Mouse (Mus musculus) lung, embryonic 16.5 days (tissue): ENCODE data around the gene Grn. TPM values are rescaled to one million over a fixed set of nuclear protein-coding genes. Genes with fewer than 3 reads are reported as not detected.

Experiments used
- ATAC-seq: fragments of 200-750 bp; cut with Nextera tagmentation; 2 replicates; pipeline ENCODE4 v1.8.0; 2017; ENCODE audit warnings: low read depth, mild to moderate bottlenecking, moderate library complexity
- H3K27ac ChIP-seq: fragments of 300-500 bp; sonication (generic); 2 replicates; pipeline ENCODE4 v1.5.1; 2014; ENCODE audit warnings: mild to moderate bottlenecking, control low read depth, low read length
- H3K27me3 ChIP-seq: fragments of 300-500 bp; sonication (generic); 2 replicates; pipeline ENCODE4 v1.6.1; 2014; ENCODE audit warnings: low read depth, low read length, mixed read lengths; ENCODE audit not compliant: control insufficient read depth, insufficient read depth
- H3K36me3 ChIP-seq: fragments of 300-500 bp; sonication (generic); 2 replicates; pipeline ENCODE4 v1.6.1; 2014; ENCODE audit warnings: low read length; ENCODE audit not compliant: control insufficient read depth, insufficient read depth
- H3K4me1 ChIP-seq: fragments of 300-500 bp; sonication (generic); replicated peaks from 2 replicates; pipeline ENCODE4 v1.6.1; 2014; ENCODE audit warnings: low read length, mixed read lengths; ENCODE audit not compliant: control insufficient read depth, insufficient read depth
- H3K4me2 ChIP-seq: fragments of 300-500 bp; sonication (generic); 2 replicates; pipeline ENCODE4 v1.6.1; 2014; ENCODE audit warnings: low read depth, low read length, control low read depth
- H3K4me3 ChIP-seq: fragments of 300-500 bp; sonication (generic); 2 replicates; pipeline ENCODE4 v1.5.1; 2014; ENCODE audit warnings: mild to moderate bottlenecking, low read length, control low read depth
- H3K9ac ChIP-seq: fragments of 300-500 bp; sonication (generic); 2 replicates; pipeline ENCODE4 v1.6.1; 2014; ENCODE audit warnings: low read length, control low read depth
- H3K9me3 ChIP-seq: fragments of 300-500 bp; sonication (generic); 2 replicates; pipeline ENCODE4 v1.6.1; 2016; ENCODE audit warnings: low read length; ENCODE audit not compliant: control insufficient read depth
- WGBS: fragments of 180-500 bp; shearing (Covaris S2); extraction: QIAGEN DNeasy Blood & Tissue Kit; methylation state at CpG from one replicate; pipeline ENCODE4 v1.1.7; 2014; 5-methylcytosine and 5-hydroxymethylcytosine counted together
- polyA plus RNA-seq: library from polyadenylated mRNA; unstranded; fragments of >200 nt; fragmentation: Nextera tagmentation; extraction: Ambion mirVana; gene quantifications from 2 replicates; pipeline ENCODE4 v1.2.1, GENCODE M21; 2015

Gene Grn
- polyA plus RNA-seq, 1 experiment from 2014 or later = 195 TPM

DNA sequence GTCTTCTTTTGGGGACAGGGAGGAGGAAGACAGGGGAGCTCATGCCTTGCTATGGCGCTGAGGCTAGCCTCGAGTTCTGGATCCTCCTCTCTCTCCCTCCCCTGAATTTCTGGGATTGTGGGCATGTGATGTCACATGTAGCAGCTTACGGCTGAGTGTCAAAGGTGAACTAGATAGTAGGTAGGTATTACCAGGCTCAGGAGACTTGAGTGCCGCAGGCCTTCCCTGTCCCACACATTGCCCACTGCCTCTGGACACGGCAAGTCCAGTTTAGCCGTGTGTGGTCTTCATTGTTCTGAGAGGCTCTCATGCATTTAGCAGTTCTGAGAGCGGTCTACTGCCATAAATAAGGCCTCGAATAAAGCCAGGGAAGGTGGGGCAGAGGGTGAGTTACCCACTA, 17.1 kb upstream of the Grn start:
- H3K27me3 ChIP-seq = no peaks in the 10 kb centered on the region
- no peak overlapping the region for H3K4me3 ChIP-seq
- H3K4me1 ChIP-seq = peaks cover 2% of the 10 kb centered on the region
- H3K27ac ChIP-seq = no peak overlapping the region
- H3K9me3 ChIP-seq = no peaks in the 10 kb centered on the region
- H3K36me3 ChIP-seq = no peaks in the 10 kb centered on the region
- H3K9ac ChIP-seq = no peak overlapping the region
- ATAC-seq = no peak
- 72% methylated on average over 8 of the region's 8 CpGs for WGBS
- H3K4me2 ChIP-seq = no peak overlapping the region

DNA sequence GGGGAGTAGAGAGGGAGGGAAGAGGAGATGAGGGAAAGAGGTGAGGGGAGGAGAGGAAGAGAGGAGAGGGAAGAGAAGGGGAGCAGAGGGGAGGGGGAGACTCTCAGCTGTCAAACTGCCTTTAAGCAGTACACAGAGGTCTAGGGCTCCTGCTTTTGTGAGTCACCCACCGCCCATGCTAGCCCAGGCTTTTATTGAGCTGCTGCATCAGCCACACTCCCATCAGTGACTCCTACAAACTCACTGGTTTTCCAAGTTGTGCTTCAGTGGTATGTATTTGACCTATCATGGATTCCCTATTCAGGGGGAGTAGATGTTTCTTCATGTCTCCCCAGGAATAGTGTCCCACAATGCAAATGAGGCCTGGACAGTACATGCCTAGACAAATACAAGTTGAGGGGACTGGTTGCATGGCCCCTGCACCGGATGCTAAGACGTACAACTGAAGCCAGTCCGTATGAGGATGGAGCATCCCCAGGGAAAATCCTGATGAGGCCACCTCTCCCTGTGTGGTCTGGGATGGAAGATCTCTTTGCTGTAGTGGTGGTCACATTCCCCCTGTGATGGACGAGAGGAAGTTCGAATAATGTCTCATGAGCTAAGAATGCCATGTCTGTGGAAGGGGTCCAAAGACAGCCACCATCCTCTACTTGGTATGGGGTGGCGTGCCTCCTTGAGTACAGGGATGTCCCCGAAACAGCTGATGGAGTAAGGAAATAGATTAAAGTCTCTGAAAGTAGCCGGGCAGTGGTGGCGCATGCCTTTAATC, 14.9 kb upstream of the Grn start:
- Histone ChIP-seq H3K27me3 (no peaks in the 10 kb centered on the region), H3K4me3 (no peak overlapping the region), H3K36me3 (no peaks in the 10 kb centered on the region), H3K4me1 (peaks cover 2% of the 10 kb centered on the region; the same call in 1 of the 2 replicates), H3K4me2 (no peak overlapping the region), H3K9ac (no peak overlapping the region), H3K9me3 (no peaks in the 10 kb centered on the region), H3K27ac (no peak overlapping the region)
- ATAC-seq = no peak
- WGBS = 59% methylated on average over 10 of the region's 10 CpGs

DNA sequence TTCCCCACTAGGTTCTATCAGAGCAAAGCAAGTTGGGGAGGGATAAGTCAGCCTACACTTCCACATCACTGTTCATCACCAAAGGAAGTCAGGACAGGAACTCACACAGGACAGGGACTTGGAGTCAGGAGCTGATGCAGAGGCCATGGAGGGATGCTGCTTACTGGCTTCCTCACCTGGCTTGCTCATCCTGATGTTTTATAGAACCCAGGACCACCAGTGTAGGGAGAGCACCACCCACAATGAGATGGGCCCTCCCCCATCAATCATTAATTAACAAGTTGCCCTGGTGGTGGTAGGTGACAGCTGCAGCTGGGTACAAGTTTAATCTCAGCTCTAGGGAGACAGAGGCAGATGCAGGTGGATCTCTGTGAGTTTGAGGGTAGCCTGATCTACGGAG, 13.0 kb upstream of the Grn start:
- ATAC-seq = no peak
- no peak overlapping the region for H3K9ac ChIP-seq
- no peaks in the 10 kb centered on the region for H3K9me3 ChIP-seq
- whole genome bisulfite sequencing = 62% methylated on average over 1 of the region's 1 CpGs
- H3K4me3 ChIP-seq = no peak overlapping the region
- H3K27me3 ChIP-seq = no peaks in the 10 kb centered on the region
- H3K4me2 ChIP-seq = no peak overlapping the region
- no peaks in the 10 kb centered on the region for H3K4me1 ChIP-seq
- no peaks in the 10 kb centered on the region for H3K36me3 ChIP-seq
- H3K27ac ChIP-seq = no peak overlapping the region

DNA sequence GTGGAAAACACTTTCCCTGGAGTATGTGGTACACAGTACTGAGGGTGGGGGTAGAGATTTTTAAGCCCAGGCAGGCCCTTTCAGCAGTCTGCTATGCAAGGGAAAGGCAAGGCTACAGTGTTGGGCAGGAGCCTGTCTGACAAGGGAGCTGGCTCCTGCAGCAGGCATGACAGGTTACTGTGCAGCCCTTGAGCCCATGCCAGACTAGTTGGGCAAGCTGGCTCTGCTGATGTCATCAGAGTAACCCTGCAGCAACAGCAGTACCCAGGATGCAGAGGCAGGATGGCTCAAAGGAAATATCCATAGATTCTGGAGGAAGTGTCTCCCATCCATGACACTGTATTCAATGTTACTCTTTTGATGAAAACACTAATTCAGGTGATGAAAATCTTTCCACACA, 11.2 kb upstream of the Grn start:
- Histone ChIP-seq H3K36me3 (no peaks in the 10 kb centered on the region), H3K9me3 (no peaks in the 10 kb centered on the region), H3K4me2 (no peak overlapping the region), H3K4me3 (no peak overlapping the region), H3K27ac (no peak overlapping the region), H3K27me3 (no peaks in the 10 kb centered on the region), H3K4me1 (no peaks in the 10 kb centered on the region), H3K9ac (no peak overlapping the region)
- ATAC-seq = no peak

DNA sequence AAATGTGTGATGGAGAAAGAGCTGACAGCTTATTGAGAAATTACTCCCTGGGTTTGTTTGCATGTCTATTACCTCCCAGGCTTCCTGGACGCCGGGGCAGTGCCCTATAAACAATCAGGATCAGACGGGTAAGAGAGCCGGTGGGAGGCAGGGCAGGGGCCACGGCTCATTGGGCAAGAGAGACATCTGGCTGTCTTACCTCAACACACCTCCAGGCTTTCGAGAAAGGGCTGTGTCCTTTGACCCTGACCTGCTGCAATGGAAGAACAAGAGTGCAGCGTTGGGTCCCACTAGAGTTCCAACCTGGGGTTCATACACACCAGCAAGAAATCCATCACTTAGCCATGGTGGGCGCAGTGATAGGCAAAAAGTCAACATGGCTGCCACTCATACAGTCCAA, 8.6 kb upstream of the Grn start:
- no peaks in the 10 kb centered on the region for H3K36me3 ChIP-seq
- H3K9ac ChIP-seq = no peak overlapping the region
- 42% methylated on average over 8 of the region's 8 CpGs for WGBS
- H3K9me3 ChIP-seq = no peaks in the 10 kb centered on the region
- no peak overlapping the region for H3K27ac ChIP-seq
- ATAC-seq = no peak
- H3K4me1 ChIP-seq = no peaks in the 10 kb centered on the region; the same call in 1 of the 2 replicates
- H3K4me3 ChIP-seq = no peak overlapping the region
- H3K4me2 ChIP-seq = no peak overlapping the region
- H3K27me3 ChIP-seq = no peaks in the 10 kb centered on the region

DNA sequence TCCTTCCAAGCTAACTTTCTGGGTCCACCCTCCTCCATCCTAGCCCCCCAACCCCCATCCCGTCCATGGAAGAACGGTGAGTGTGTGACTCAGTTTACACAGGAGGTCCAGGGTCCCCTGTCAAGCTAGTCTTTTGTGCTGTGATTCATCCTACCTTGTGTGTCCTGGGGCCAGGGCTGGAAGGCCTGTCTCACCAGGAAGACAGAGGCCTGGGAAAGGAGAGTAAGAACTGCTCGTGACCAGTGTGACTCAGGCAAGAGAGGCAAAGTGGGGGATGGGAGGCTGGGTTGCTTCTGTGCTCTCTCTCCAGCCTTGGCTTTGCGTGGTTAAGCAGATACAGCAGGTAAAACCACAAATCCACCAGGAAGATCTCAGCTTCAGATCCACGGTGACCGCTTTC, 5.4 kb upstream of the Grn start:
- Histone ChIP-seq H3K9ac (no peak overlapping the region), H3K27ac (no peak overlapping the region), H3K4me3 (no peak overlapping the region), H3K27me3 (no peaks in the 10 kb centered on the region), H3K4me2 (no peak overlapping the region), H3K9me3 (no peaks in the 10 kb centered on the region), H3K36me3 (no peaks in the 10 kb centered on the region), H3K4me1 (peaks cover 4% of the 10 kb centered on the region)
- no peak for ATAC-seq
- WGBS = 66% methylated on average over 6 of the region's 6 CpGs

DNA sequence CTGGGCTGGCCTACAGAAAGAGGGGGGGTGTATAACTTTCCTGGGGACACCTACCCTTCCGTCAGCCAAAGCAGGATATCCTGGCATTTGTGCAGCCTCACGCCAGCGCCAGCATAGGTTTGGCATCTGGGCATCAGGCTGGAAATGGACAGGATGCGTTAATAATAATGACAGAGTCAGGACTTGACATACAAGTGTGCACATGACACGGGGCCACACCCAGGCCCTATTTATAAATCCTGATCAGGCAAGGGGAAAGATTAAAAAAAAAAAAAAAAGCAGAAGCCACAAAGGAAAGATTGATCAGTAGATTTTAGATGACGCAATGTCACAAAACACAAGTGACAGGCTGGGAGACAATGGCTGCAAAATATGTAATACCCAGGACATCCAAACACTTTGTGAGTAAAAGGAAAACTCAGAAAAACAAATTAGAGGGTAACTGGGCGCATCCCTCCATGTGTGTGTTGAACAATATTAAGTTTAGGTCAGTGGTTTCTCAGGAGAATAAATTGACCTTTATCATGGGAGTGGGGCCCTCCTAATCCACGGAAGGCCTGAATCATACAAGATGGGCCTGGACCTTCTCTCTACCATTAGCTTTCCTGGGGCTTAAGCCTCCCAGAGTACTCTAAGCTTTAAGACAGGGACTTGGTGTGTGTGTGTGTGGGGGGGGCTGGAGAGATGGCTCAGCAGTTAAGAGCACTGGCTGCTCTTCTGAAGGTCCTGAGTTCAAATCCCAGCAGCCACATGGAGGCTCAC, 4.4 kb upstream of the Grn start:
- Histone ChIP-seq H3K9me3 (no peaks in the 10 kb centered on the region), H3K4me2 (no peak overlapping the region), H3K4me3 (no peak overlapping the region), H3K9ac (no peak overlapping the region), H3K36me3 (no peaks in the 10 kb centered on the region), H3K4me1 (peaks cover 6% of the 10 kb centered on the region), H3K27me3 (no peaks in the 10 kb centered on the region), H3K27ac (no peak overlapping the region)
- no peak for ATAC-seq
- 67% methylated on average over 8 of the region's 8 CpGs for WGBS

DNA sequence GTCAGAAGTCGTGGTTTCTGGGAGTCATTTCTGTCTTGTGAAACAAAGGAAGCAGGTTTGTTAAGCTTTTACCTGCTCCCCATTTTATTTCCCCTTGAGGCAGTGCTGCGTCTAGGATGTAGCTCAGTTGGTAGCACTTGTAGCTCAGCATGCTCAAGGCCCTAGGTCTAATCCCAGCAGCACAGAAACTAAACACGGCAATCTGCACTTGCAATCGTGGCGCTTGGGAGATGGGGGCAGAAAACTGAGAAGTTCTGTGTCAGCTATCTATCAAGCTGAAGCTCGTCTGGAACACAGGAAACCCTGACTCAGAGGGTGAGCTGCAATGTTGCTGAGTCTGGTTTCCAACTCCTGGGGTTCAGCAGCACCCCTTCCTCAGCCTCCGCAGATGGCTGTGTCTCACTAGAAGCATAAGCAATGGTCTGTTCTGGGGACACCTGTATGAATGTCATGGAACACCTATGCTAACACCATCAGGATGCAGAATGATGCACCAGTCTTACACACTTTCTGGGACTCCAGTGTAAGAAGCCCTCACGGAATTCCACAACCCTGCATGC, 1.1 kb upstream of the Grn start:
- Histone ChIP-seq H3K4me3 (no peak overlapping the region), H3K9me3 (no peaks in the 10 kb centered on the region), H3K4me1 (peaks cover 17% of the 10 kb centered on the region), H3K27ac (no peak overlapping the region; the same call in 1 of the 2 replicates), H3K9ac (peak overlapping the region; percentile 83), H3K36me3 (no peaks in the 10 kb centered on the region), H3K27me3 (no peaks in the 10 kb centered on the region), H3K4me2 (peak overlapping the region; percentile 86)
- 59% methylated on average over 8 of the region's 8 CpGs for WGBS
- ATAC-seq = no peak

DNA sequence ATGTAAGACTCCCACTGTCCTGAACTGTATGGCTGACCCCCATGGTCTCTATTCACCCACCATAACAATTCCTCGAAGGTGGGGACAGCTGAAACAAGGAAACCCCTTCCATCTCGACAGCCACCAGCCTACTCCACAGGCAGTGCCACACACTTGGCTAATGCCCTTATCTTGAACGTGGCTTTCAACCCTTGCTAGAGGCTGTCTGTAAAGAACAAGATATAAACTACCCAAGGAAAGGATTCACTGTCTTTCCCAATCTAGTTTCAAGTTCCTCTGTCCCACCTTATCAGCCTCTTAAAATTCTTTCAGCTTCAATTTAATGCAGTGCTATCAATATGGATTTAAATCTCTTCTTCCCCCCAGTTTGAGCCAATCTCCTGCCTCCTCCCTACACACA, 564 bp upstream of the Grn start:
- WGBS = 28% methylated on average over 3 of the region's 3 CpGs
- H3K4me1 ChIP-seq = peaks cover 17% of the 10 kb centered on the region
- H3K9ac ChIP-seq = peak overlapping the region; percentile 83
- peak overlapping the region; percentile 45 for H3K27ac ChIP-seq
- H3K4me2 ChIP-seq = peak overlapping the region; percentile 86
- no peaks in the 10 kb centered on the region for H3K9me3 ChIP-seq
- peak overlapping the region; percentile 78 for H3K4me3 ChIP-seq
- no peaks in the 10 kb centered on the region for H3K27me3 ChIP-seq
- ATAC-seq = no peak
- H3K36me3 ChIP-seq = no peaks in the 10 kb centered on the region
